Mouse (Mus musculus) urinary bladder, adult 2 months (tissue): ENCODE results near the gene Pax3. TPM values are rescaled to one million over a fixed set of nuclear protein-coding genes. Genes with fewer than 3 reads are reported as not detected.

ENCODE experiments used
- DNase-seq: peaks from one replicate; pipeline ENCODE4 v3.0.0; 2022; ENCODE audit warnings: low spot score
- polyA plus RNA-seq: library from polyadenylated mRNA; depleted of rRNA; stranded (reverse); fragments of >200 nt; gene quantifications from 2 replicates; pipeline ENCODE4 v1.2.3, GENCODE M21; 2012

Pax3 gene
- polyA plus RNA-seq, 1 experiment, result not detected

- DNase-seq, result no peak
Measured at GRCm38 (mm10) chr1:78198319-78198940, 1.5 kb upstream of the Pax3 start.

- DNase-seq, result no peak
Measured at GRCm38 (mm10) chr1:78197351-78198234, 659 bp upstream of the Pax3 start.

GRCm38 (mm10) chr1:78195771-78196712 is 892 bp downstream of the Pax3 start:
- no peak for DNase-seq

- no peak for DNase-seq
Measured at GRCm38 (mm10) chr1:78195145-78195544, 1.8 kb downstream of the Pax3 start.

GRCm38 (mm10) chr1:78194381-78195047 is 2.4 kb downstream of the Pax3 start:
- no peak for DNase-seq

- DNase-seq, result no peak
Measured at GRCm38 (mm10) chr1:78193465-78193991, 3.4 kb downstream of the Pax3 start.

- DNase-seq, result no peak
Measured at GRCm38 (mm10) chr1:78192746-78193464, 4.0 kb downstream of the Pax3 start.

- no peak for DNase-seq
Measured at GRCm38 (mm10) chr1:78192217-78192735, 4.7 kb downstream of the Pax3 start.

- no peak for DNase-seq
Measured at GRCm38 (mm10) chr1:78191761-78192160, 5.2 kb downstream of the Pax3 start.

- no peak for DNase-seq
Measured at GRCm38 (mm10) chr1:78191331-78191730, 5.6 kb downstream of the Pax3 start.

GRCm38 (mm10) chr1:78190386-78191111 is 6.4 kb downstream of the Pax3 start:
- no peak for DNase-seq

GRCm38 (mm10) chr1:78189501-78190345 is 7.2 kb downstream of the Pax3 start:
- DNase-seq, result no peak

GRCm38 (mm10) chr1:78189016-78189415 is 7.9 kb downstream of the Pax3 start:
- no peak for DNase-seq

- no peak for DNase-seq
Measured at GRCm38 (mm10) chr1:78188299-78188698, 8.6 kb downstream of the Pax3 start.

GRCm38 (mm10) chr1:78187788-78188173 is 9.2 kb downstream of the Pax3 start:
- DNase-seq, result no peak

GRCm38 (mm10) chr1:78187122-78187787 is 9.7 kb downstream of the Pax3 start:
- no peak for DNase-seq

GRCm38 (mm10) chr1:78182954-78183353 is 14.0 kb downstream of the Pax3 start:
- DNase-seq, result no peak

- DNase-seq, result no peak
Measured at GRCm38 (mm10) chr1:78181882-78182281, 15.1 kb downstream of the Pax3 start.
